Mouse (Mus musculus): ENCODE results near the gene Popdc3. TPM values are rescaled to one million over a fixed set of nuclear protein-coding genes. Genes with fewer than 3 reads are reported as not detected.
"Not testable (repeated sequence)": the region's sequence is repeated elsewhere in the genome, so short reads cannot be mapped to it uniquely, and the experiment has no call there.

Popdc3 gene
- polyA plus RNA-seq, 1 experiment from 2014 or later, result 0.58 TPM

DNA sequence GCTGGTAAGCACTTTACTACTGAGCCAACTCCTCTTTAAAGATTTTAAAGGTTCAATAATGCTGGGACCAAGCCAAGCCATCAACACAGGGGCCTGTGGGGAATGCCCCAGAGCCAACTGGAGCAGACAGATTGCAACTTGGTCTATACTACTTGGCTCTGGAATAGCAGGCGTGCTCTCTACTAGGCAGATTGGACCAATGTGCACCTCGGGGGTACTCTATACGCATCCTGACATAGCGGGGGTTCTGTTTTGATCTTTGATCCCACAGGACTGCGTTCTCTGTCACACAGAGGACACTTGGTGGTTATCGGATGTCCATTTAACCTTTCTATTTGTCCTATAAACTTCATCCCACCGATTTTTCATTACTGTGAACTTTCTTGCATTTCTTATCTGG lies 157.0 kb downstream of the Popdc3 start:
- Histone ChIP-seq H3K4me3 (ENCODE audit: low read depth, low read length) (peak overlapping the region; percentile 59), H3K27ac (ENCODE audit: low read length) (no peak overlapping the region), H3K4me2 (replicated peaks; ENCODE audit: low read depth, low read length) (peak overlapping the region; percentile 90), H3K27me3 (ENCODE audit: control insufficient read depth, insufficient read depth, low read length) (0 out of 2 replicates have a peak, but pooled peaks cover 7% of the 10 kb centered on the region), H3K9ac (replicated peaks; ENCODE audit: low read depth, low read length) (no peak overlapping the region), H3K4me1 (ENCODE audit: control insufficient read depth, insufficient read depth, low read length) (no peaks in the 10 kb centered on the region), H3K36me3 (ENCODE audit: control insufficient read depth, insufficient read depth, low read length) (no peaks in the 10 kb centered on the region), H3K9me3 (ENCODE audit: control insufficient read depth, low read depth, low read length) (no peaks in the 10 kb centered on the region)
- 33% methylated on average over 7 of the region's 7 CpGs for WGBS
- no peak for ATAC-seq (ENCODE audit: insufficient number of reproducible peaks, insufficient read depth, low FRiP score, low read depth)

DNA sequence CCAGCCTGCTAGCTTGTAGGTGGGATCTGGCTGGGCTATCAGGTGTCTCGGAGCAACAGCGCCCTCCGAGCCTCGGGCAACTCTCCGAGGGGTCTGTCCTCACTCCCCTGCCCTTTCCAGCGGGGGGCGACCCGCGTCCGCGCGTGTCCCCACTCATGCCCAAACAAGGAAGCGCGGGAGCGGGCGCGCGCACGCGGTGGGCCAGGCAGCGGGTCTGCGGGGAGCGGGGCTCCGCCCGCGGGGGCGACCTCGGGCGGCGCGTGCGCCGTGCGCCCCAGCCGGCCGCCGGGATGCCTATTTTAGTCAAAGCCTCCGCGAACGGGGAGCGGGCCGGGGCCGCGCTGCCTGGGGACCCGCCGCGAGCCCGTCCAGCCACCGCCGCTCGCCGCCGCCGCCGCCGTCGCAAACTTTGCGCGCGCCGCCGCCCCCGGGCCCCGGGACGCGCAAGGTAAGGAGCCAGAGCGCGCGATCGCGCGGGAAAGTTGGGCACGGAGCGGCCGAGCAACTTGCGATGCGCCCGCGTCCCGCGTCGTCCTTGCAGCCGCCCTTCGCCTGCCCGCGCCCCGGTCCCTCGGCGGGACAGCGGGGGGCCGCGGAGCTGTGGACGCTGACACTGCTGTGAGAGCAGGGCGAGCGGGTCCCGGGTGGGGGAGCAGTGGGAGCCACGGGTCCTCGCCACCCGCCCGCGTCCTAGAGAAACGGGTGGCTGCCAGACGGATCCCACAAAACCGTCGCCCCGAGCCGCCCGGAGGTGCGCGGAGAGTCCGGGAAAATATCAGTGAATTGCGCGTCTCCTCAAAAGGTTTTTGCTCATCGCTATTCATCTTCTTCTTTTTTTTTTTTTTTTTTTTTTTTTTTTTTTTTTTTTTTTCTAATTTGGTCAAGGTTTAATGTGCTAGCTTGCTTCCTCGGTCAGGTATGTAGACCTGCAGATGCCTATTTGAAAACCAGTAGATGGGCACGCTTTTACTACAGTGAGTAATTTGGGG lies 157.8 kb downstream of the Popdc3 start, which contains the start of gene Bves:
Bves (plus strand) TSS at position 339 of the 989 bp plus-strand sequence.
- no peak within 1 kb of the TSS for H3K27ac ChIP-seq (ENCODE audit: low read length)
- no peaks in the 10 kb centered on the region for H3K4me1 ChIP-seq (ENCODE audit: control insufficient read depth, insufficient read depth, low read length)
- H3K27me3 ChIP-seq (ENCODE audit: control insufficient read depth, insufficient read depth, low read length), result 0 out of 2 replicates have a peak, but pooled peaks cover 7% of the 10 kb centered on the region
- peak within 1 kb of the TSS; percentile 90 for H3K4me2 ChIP-seq (replicated peaks; ENCODE audit: low read depth, low read length)
- H3K36me3 ChIP-seq (ENCODE audit: control insufficient read depth, insufficient read depth, low read length), result no peaks in the 10 kb centered on the region
- peak; percentile 87 for ATAC-seq (ENCODE audit: insufficient number of reproducible peaks, insufficient read depth, low FRiP score, low read depth)
- H3K9ac ChIP-seq (replicated peaks; ENCODE audit: low read depth, low read length), result peak within 1 kb of the TSS; percentile 53
- peak within 1 kb of the TSS; percentile 59 for H3K4me3 ChIP-seq (ENCODE audit: low read depth, low read length)
- WGBS, result 1% methylated on average over 107 of the region's 116 CpGs
- no peaks in the 10 kb centered on the region for H3K9me3 ChIP-seq (ENCODE audit: control insufficient read depth, low read depth, low read length)

DNA sequence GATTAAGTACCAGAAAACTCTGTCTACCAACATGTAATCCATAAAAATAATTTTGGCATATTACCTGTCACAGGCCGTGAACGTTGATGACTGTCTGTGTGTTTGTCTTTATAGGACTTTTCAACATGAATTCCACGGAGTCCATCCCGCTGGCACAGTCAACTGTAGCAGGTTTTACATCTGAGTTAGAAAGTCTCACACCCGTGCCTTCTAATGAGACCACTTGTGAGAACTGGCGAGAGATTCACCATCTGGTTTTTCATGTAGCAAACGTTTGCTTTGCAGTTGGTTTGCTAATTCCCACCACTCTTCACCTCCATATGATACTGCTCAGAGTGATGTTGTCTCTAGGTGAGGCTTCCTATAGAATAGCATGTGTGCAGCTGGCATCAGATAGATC lies 161.2 kb downstream of the Popdc3 start:
- 0 out of 2 replicates have a peak, but pooled peaks cover under 1% of the 10 kb centered on the region for H3K27me3 ChIP-seq (ENCODE audit: control insufficient read depth, insufficient read depth, low read length)
- ATAC-seq (ENCODE audit: insufficient number of reproducible peaks, insufficient read depth, low FRiP score, low read depth), result no peak
- H3K27ac ChIP-seq (ENCODE audit: low read length), result no peak overlapping the region
- no peak overlapping the region for H3K4me2 ChIP-seq (replicated peaks; ENCODE audit: low read depth, low read length)
- WGBS, result 75% methylated on average over 7 of the region's 7 CpGs
- H3K4me3 ChIP-seq (ENCODE audit: low read depth, low read length), result no peak overlapping the region
- H3K36me3 ChIP-seq (ENCODE audit: control insufficient read depth, insufficient read depth, low read length), result no peaks in the 10 kb centered on the region
- no peaks in the 10 kb centered on the region for H3K9me3 ChIP-seq (ENCODE audit: control insufficient read depth, low read depth, low read length)
- no peaks in the 10 kb centered on the region for H3K4me1 ChIP-seq (ENCODE audit: control insufficient read depth, insufficient read depth, low read length)
- no peak overlapping the region for H3K9ac ChIP-seq (replicated peaks; ENCODE audit: low read depth, low read length)

DNA sequence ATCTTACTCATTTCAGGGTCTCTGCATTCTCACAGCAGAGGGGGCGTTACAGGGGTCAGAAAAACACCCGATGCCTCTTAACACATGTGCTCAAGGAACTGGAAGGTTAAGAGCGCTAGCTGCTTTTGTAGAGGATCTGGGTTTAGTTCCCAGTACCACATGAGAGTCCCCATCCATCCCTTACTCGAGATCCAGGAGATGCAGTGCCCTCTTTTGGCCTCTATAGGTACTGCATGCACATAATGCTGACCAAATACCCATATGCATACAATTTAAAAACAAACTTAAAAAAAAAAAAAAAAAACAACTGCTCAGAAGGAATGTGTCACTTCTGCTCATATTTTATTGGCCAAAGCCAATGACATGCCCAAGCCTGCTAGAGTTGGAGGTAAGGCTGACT lies 166.5 kb downstream of the Popdc3 start:
- no peak overlapping the region for H3K4me2 ChIP-seq (replicated peaks; ENCODE audit: low read depth, low read length)
- ATAC-seq (ENCODE audit: insufficient number of reproducible peaks, insufficient read depth, low FRiP score, low read depth), result no peak
- H3K36me3 ChIP-seq (ENCODE audit: control insufficient read depth, insufficient read depth, low read length), result no peaks in the 10 kb centered on the region
- no peak overlapping the region for H3K27ac ChIP-seq (ENCODE audit: low read length)
- no peak overlapping the region for H3K4me3 ChIP-seq (ENCODE audit: low read depth, low read length)
- 87% methylated on average over 4 of the region's 4 CpGs for WGBS
- no peaks in the 10 kb centered on the region for H3K4me1 ChIP-seq (ENCODE audit: control insufficient read depth, insufficient read depth, low read length)
- H3K9ac ChIP-seq (replicated peaks; ENCODE audit: low read depth, low read length), result no peak overlapping the region
- H3K9me3 ChIP-seq (ENCODE audit: control insufficient read depth, low read depth, low read length), result no peaks in the 10 kb centered on the region
- H3K27me3 ChIP-seq (ENCODE audit: control insufficient read depth, insufficient read depth, low read length), result no peaks in the 10 kb centered on the region

DNA sequence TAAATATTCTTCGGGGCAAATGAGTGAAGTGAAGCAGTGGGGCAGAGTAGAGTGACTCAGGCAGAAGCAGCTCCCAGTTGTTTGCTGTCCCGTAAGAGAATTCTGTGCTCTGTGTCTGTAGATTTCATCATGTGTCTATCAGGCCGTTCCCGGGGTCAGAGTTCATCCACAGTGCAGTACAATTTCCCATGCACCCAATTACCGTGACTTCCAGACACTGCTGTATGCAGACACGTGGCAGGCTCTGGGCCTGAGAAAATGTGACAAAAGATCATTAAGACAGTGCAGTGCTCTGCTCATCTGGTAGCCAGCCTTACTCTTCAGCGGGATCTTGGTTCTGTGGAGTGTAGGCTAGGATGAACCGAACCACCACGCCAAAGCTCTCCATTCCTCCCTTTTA lies 167.3 kb downstream of the Popdc3 start:
- no peak overlapping the region for H3K4me2 ChIP-seq (replicated peaks; ENCODE audit: low read depth, low read length)
- no peaks in the 10 kb centered on the region for H3K9me3 ChIP-seq (ENCODE audit: control insufficient read depth, low read depth, low read length)
- H3K4me1 ChIP-seq (ENCODE audit: control insufficient read depth, insufficient read depth, low read length), result no peaks in the 10 kb centered on the region
- H3K27me3 ChIP-seq (ENCODE audit: control insufficient read depth, insufficient read depth, low read length), result no peaks in the 10 kb centered on the region
- H3K9ac ChIP-seq (replicated peaks; ENCODE audit: low read depth, low read length), result no peak overlapping the region
- H3K27ac ChIP-seq (ENCODE audit: low read length), result no peak overlapping the region
- WGBS, result 79% methylated on average over 9 of the region's 9 CpGs
- ATAC-seq (ENCODE audit: insufficient number of reproducible peaks, insufficient read depth, low FRiP score, low read depth), result no peak
- H3K4me3 ChIP-seq (ENCODE audit: low read depth, low read length), result no peak overlapping the region
- no peaks in the 10 kb centered on the region for H3K36me3 ChIP-seq (ENCODE audit: control insufficient read depth, insufficient read depth, low read length)

DNA sequence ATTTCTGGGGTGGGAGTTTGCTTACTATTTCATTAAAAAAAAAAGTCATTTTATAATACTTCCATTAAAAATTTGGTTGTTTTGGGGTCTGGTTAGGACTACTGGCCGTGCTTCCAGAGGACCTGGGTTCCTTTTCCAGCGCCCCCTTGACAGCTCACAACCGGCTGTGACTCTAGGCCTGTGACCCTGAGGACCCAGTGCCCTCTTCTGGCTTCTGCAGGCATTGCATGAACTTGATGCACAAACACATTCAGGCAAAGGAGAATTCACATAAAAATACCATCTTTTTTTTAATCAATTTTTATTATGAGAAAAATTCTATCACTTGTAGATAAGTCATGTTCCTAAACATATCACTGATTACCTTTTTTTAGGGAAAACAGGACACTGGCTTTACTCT lies 170.2 kb downstream of the Popdc3 start:
- not testable (repeated sequence) for H3K27ac ChIP-seq (ENCODE audit: low read length); H3K4me2 ChIP-seq (replicated peaks; ENCODE audit: low read depth, low read length); ATAC-seq (ENCODE audit: insufficient number of reproducible peaks, insufficient read depth, low FRiP score, low read depth); H3K36me3 ChIP-seq (ENCODE audit: control insufficient read depth, insufficient read depth, low read length); H3K9ac ChIP-seq (replicated peaks; ENCODE audit: low read depth, low read length); H3K4me3 ChIP-seq (ENCODE audit: low read depth, low read length); H3K27me3 ChIP-seq (ENCODE audit: control insufficient read depth, insufficient read depth, low read length); H3K4me1 ChIP-seq (ENCODE audit: control insufficient read depth, insufficient read depth, low read length); H3K9me3 ChIP-seq (ENCODE audit: control insufficient read depth, low read depth, low read length)
- WGBS, result 90% methylated on average over 3 of the region's 3 CpGs

DNA sequence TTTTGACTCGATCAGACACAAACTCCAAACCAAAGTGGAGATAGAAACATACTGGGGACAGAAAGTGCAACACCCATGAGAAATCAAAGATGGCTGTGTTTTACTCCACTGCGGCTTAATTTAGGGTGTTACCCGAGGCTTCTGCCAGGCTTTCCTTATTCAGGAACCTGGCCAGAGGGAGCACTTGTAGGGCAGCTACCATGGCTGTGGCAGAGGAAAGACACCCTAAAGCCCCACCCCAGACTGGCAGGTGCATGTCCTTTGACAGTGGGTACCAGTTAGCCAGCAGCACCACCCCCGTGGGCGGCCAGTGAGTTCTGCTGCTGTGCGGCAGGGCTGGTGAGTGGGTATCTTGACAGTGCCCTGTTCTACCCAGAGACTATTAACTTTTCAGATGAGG lies 178.2 kb downstream of the Popdc3 start:
- Histone ChIP-seq H3K36me3 (ENCODE audit: control insufficient read depth, insufficient read depth, low read length) (no peaks in the 10 kb centered on the region), H3K27ac (ENCODE audit: low read length) (no peak overlapping the region), H3K9me3 (ENCODE audit: control insufficient read depth, low read depth, low read length) (no peaks in the 10 kb centered on the region), H3K4me1 (ENCODE audit: control insufficient read depth, insufficient read depth, low read length) (no peaks in the 10 kb centered on the region), H3K4me2 (replicated peaks; ENCODE audit: low read depth, low read length) (no peak overlapping the region), H3K27me3 (ENCODE audit: control insufficient read depth, insufficient read depth, low read length) (no peaks in the 10 kb centered on the region), H3K9ac (replicated peaks; ENCODE audit: low read depth, low read length) (no peak overlapping the region), H3K4me3 (ENCODE audit: low read depth, low read length) (no peak overlapping the region)
- 86% methylated on average over 6 of the region's 6 CpGs for WGBS
- ATAC-seq (ENCODE audit: insufficient number of reproducible peaks, insufficient read depth, low FRiP score, low read depth), result no peak

DNA sequence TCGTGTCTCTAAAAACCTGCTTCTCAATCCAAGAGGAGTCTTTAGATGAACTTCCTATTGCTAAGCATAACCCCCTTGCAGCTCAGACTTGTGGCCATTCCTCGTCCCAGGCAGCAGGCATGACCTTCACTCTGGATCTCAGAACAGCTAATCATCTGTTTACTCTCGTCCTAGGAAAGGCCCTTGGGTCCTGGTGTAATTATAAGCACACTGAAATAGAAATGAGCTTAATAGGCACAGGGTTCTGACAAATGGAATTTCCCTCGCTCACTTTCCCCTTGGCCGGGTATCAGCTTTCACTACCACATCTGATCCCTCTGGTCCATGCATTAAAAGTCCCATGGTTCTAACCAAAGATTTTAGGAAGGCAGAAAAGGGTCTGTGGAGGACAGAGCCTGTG lies 185.5 kb downstream of the Popdc3 start:
- H3K27ac ChIP-seq (ENCODE audit: low read length), result no peak overlapping the region
- no peaks in the 10 kb centered on the region for H3K9me3 ChIP-seq (ENCODE audit: control insufficient read depth, low read depth, low read length)
- H3K4me3 ChIP-seq (ENCODE audit: low read depth, low read length), result no peak overlapping the region
- no peak for ATAC-seq (ENCODE audit: insufficient number of reproducible peaks, insufficient read depth, low FRiP score, low read depth)
- H3K4me1 ChIP-seq (ENCODE audit: control insufficient read depth, insufficient read depth, low read length), result no peaks in the 10 kb centered on the region
- no peak overlapping the region for H3K9ac ChIP-seq (replicated peaks; ENCODE audit: low read depth, low read length)
- no peaks in the 10 kb centered on the region for H3K27me3 ChIP-seq (ENCODE audit: control insufficient read depth, insufficient read depth, low read length)
- WGBS, result 35% methylated on average over 5 of the region's 5 CpGs
- H3K36me3 ChIP-seq (ENCODE audit: control insufficient read depth, insufficient read depth, low read length), result no peaks in the 10 kb centered on the region
- H3K4me2 ChIP-seq (replicated peaks; ENCODE audit: low read depth, low read length), result no peak overlapping the region

Measured in stomach, embryonic 14.5 days (tissue).